Mouse (Mus musculus) limb, embryonic 11.5 days (tissue): ENCODE results near the gene St3gal4. TPM values are rescaled to one million over a fixed set of nuclear protein-coding genes. Genes with fewer than 3 reads are reported as not detected.
"Not testable (repeated sequence)": the region's sequence is repeated elsewhere in the genome, so short reads cannot be mapped to it uniquely, and the experiment has no call there.

Source experiments
- ATAC-seq: fragments of 200-750 bp; cut with Nextera tagmentation; 2 replicates; pipeline ENCODE4 v1.8.0; 2017; ENCODE audit warnings: low read depth; ENCODE audit not compliant: insufficient number of reproducible peaks, low FRiP score, low TSS enrichment
- DNase-seq: peaks from one replicate; pipeline ENCODE4 v3.0.0-alpha.2; 2015; ENCODE audit warnings: low spot score
- H3K27ac ChIP-seq: fragments of 300-500 bp; sonication (generic); replicated peaks from 2 replicates; pipeline ENCODE4 v1.5.1; 2014; ENCODE audit warnings: low read depth, mild to moderate bottlenecking, low read length
- H3K27me3 ChIP-seq: fragments of 300-500 bp; sonication (generic); 2 replicates; pipeline ENCODE4 v1.6.1; 2014; ENCODE audit warnings: mild to moderate bottlenecking, low read length, mixed read lengths; ENCODE audit not compliant: control insufficient read depth, insufficient read depth
- H3K36me3 ChIP-seq: fragments of 300-500 bp; sonication (generic); 2 replicates; pipeline ENCODE4 v1.6.1; 2014; ENCODE audit warnings: mild to moderate bottlenecking, low read length, moderate library complexity, mixed read lengths; ENCODE audit not compliant: control insufficient read depth, insufficient read depth
- H3K4me1 ChIP-seq: fragments of 300-500 bp; sonication (generic); 2 replicates; pipeline ENCODE4 v1.6.1; 2014; ENCODE audit warnings: low read length, mixed read lengths; ENCODE audit not compliant: control insufficient read depth, insufficient read depth
- H3K4me2 ChIP-seq: fragments of 300-500 bp; sonication (generic); 2 replicates; pipeline ENCODE4 v1.6.1; 2014; ENCODE audit warnings: low read depth, mild to moderate bottlenecking, moderate library complexity; ENCODE audit not compliant: severe bottlenecking
- H3K4me3 ChIP-seq: fragments of 300-500 bp; sonication (generic); 2 replicates; pipeline ENCODE4 v1.5.1; 2014; ENCODE audit warnings: low read depth, low read length
- H3K9ac ChIP-seq: fragments of 300-500 bp; sonication (generic); 2 replicates; pipeline ENCODE4 v1.6.1; 2014; ENCODE audit warnings: mild to moderate bottlenecking, low read length
- H3K9me3 ChIP-seq: fragments of 300-500 bp; sonication (generic); 2 replicates; pipeline ENCODE4 v1.6.1; 2016; ENCODE audit warnings: low read length; ENCODE audit not compliant: control insufficient read depth
- WGBS: fragments of 180-500 bp; shearing (Covaris S2); extraction: QIAGEN DNeasy Blood & Tissue Kit; methylation state at CpG from one replicate; pipeline ENCODE4 v1.1.7; 2014; 5-methylcytosine and 5-hydroxymethylcytosine counted together
- polyA plus RNA-seq: library from polyadenylated mRNA; unstranded; fragments of >200 nt; fragmentation: Nextera tagmentation; extraction: Ambion mirVana; gene quantifications from 2 replicates; pipeline ENCODE4 v1.2.1, GENCODE M21; 2014

St3gal4 gene
- polyA plus RNA-seq, 1 experiment from 2014 or later: 25.6 TPM

DNA sequence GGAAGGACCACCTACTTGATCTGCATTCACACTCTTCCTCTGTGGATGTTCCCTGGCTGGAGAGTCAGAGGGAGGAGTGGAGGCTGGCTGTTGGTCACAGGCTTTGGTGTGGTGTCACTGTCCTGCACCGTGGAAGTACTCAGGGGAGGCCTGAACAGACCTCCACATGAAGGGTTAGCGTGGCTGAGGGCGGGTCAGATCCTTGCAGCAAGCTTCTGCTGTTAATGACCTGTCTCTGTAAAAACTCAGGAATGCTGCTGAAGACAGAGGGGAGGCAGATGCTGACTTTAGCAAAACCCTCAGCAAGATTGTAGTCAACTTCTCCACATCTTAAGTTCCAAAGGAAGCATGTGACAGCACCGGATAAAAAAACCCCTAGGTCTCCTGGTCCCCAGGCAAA is 37.8 kb upstream of the St3gal4 start:
- DNase-seq: no peak
- ATAC-seq: no peak
- H3K9me3 ChIP-seq: no peaks in the 10 kb centered on the region
- H3K9ac ChIP-seq: no peak overlapping the region
- no peak overlapping the region for H3K27ac ChIP-seq
- H3K36me3 ChIP-seq: no peaks in the 10 kb centered on the region
- no peaks in the 10 kb centered on the region for H3K4me1 ChIP-seq
- WGBS: 55% methylated on average over 4 of the region's 4 CpGs
- no peaks in the 10 kb centered on the region for H3K27me3 ChIP-seq
- H3K4me3 ChIP-seq: no peak overlapping the region
- H3K4me2 ChIP-seq: no peak overlapping the region

DNA sequence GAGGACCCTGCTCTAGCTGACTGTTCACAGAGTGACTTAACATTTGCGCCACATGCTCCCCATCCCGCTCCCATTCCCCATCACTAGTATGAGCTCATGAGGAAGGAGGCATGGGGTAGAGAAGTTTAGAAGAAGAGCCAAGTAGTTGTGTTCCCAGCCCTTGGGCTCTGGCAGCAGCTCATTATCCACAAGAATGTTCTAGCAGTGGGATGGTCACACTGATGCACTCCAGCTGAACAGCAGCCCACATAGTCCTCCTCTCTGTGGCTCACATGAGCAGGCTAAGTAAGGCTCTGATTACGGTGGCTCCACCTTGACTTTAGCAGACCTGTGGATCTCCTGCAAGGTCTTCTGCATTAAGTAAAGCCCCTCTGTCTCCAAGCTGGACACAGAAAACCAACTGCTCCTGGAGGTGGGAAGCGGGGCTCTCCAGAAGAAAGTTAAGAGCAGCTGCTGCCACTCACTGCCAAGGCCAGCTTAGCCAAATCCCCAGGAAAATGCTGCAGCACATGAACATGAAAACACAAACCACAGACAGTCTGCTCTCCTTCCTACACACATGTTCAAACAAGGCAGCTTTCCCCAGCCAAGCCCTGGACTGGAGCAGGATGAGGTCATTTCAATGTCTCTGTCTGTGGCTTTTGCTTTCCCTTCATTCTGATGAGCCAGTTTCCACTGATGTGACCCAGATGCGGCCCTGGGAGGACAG is 37.1 kb upstream of the St3gal4 start:
- H3K27ac ChIP-seq: no peak overlapping the region

DNA sequence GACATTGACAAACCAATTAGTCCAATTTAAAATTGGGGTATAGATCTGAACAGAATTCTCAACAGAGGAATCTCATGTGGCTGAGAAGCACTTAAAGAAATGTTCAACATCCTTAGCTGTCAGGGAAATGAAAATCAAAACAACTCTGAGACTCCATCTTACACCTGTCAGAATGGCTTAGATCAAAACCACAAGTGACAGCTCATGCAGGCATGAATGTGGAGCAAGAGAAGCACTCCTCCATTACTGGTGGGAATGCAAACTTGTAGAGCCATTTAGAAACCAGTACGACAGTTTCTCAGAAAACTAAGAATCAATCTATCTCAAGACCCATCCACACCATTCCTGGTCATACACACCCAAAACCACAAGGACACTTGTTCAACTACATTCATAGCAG is 33.9 kb upstream of the St3gal4 start:
- DNase-seq: no peak
- Histone ChIP-seq H3K27me3 (no peaks in the 10 kb centered on the region), H3K4me2 (no peak overlapping the region), H3K36me3 (no peaks in the 10 kb centered on the region), H3K4me3 (no peak overlapping the region), H3K9me3 (no peaks in the 10 kb centered on the region), H3K4me1 (no peaks in the 10 kb centered on the region), H3K27ac (no peak overlapping the region), H3K9ac (no peak overlapping the region)
- no peak for ATAC-seq
- 100% methylated on average over 1 of the region's 1 CpGs for WGBS

More for the DNA sequence above, 37.1 kb upstream of the St3gal4 start:
- ATAC-seq (no peak), DNase-seq (no peak)
- Histone ChIP-seq H3K27me3 (no peaks in the 10 kb centered on the region), H3K4me1 (no peaks in the 10 kb centered on the region), H3K9me3 (no peaks in the 10 kb centered on the region), H3K4me3 (no peak overlapping the region), H3K4me2 (no peak overlapping the region), H3K36me3 (no peaks in the 10 kb centered on the region), H3K9ac (no peak overlapping the region)
- WGBS: 91% methylated on average over 5 of the region's 5 CpGs

DNA sequence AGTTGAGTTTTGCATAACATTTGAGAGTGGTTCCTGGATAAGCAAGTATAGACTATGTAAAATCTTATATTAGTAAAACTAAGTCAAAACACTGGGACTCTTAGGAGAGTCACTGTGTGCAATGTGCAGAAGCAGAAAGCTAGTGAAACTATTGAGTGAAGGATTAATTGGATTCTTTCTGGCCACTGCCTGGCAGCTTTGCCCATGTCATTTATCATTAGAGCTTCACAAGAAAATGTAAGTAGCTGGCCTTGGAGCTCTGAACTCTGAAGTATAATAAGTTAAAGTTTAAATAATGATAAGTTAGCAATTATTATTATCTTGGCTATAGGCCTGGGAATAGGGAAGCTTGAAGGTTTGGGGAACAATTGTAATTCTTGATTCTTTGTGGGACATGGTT is 29.8 kb upstream of the St3gal4 start:
- ATAC-seq, H3K4me1 ChIP-seq, H3K4me2 ChIP-seq, H3K4me3 ChIP-seq, H3K27me3 ChIP-seq, H3K9ac ChIP-seq, H3K27ac ChIP-seq, H3K36me3 ChIP-seq, DNase-seq, H3K9me3 ChIP-seq: not testable (repeated sequence)

DNA sequence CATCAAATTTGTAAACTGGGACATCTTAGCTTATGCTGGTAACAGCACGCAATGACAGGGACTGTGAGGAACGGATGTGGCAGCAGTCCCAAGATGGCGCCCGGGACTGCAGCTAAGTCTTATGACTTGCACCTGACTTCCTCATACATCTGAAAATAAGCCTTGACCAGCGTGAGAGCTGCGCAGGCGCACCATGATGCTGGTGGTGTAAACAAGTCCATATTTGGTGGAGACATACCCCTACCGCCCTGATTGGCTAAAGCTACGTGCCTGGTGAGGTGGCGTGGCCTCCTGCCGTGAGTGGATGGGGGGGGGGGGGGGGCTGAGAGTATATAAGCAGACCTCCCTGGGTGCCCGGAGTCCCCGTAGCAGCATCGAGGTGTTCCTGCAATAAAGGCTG is 28.2 kb upstream of the St3gal4 start:
- not testable (repeated sequence) for DNase-seq, H3K27ac ChIP-seq, H3K27me3 ChIP-seq, H3K9ac ChIP-seq, H3K9me3 ChIP-seq, H3K4me3 ChIP-seq, H3K36me3 ChIP-seq, H3K4me1 ChIP-seq, ATAC-seq, H3K4me2 ChIP-seq
- WGBS: 93% methylated on average over 14 of the region's 14 CpGs

DNA sequence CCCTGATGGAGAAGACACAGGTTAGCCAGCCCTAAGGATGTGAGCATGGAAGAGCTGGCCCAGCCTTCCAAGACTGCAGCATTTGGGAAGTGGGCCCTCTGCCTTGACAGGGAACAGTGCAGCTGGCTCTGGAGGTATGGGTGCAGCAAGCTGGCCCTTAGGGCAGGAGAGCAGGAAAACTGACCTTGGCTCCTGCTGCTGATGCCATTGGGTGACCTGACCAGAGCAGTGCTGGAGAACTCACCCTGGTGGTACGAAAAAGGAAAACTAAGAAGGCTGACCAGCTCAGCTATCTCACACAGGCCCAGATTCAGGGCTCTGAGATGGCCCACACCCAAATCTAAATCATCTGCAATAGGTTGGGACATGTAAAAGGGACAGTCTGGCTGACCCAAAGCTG is 26.8 kb upstream of the St3gal4 start:
- Histone ChIP-seq H3K36me3 (no peaks in the 10 kb centered on the region), H3K9ac (no peak overlapping the region), H3K4me2 (no peak overlapping the region), H3K4me1 (no peaks in the 10 kb centered on the region), H3K27me3 (no peaks in the 10 kb centered on the region), H3K27ac (no peak overlapping the region), H3K4me3 (no peak overlapping the region), H3K9me3 (no peaks in the 10 kb centered on the region)
- DNase-seq (no peak), ATAC-seq (no peak)
- WGBS: 79% methylated on average over 1 of the region's 1 CpGs

DNA sequence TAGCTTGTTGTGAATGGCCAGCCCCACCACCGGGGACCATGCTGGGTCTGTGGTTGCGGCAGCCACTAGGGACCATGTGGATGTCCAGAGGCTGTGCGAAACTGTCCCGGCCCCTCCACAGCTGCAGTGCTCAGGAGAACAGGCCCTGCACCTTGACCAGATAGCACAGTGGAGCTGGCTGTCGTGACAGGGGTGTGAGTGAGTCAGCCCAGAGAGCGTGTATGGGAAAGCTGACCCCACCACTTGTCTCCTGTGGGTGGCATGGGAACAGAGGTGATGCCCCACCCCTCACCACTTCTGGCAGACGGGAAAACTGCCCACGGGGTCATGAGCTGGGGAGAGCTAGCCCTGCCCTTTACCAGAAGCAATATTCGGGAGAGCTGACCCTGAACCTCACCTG is 26.1 kb upstream of the St3gal4 start:
- no peak for ATAC-seq
- H3K9ac ChIP-seq: no peak overlapping the region
- WGBS: 86% methylated on average over 9 of the region's 9 CpGs

DNA sequence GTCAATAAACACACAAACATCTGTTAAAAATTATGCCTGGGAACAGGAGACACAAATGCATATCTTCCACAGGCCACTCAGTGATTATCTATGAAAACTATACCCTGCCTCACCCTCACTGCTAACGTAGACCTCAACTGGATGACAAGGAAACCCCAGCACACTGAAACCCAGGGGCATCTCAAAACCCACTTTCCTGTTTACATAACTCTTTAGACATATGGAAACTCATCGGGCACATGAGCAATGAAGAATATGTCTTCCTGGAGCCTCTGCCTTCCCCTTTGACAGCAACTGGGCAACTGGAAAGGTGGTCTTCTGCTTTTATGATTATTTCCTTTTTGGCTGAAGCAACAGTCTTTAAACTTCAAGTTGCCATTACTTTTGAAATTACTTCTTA is 23.2 kb upstream of the St3gal4 start:
- WGBS: 82% methylated on average over 2 of the region's 2 CpGs

More for the DNA sequence above, 26.1 kb upstream of the St3gal4 start:
- Histone ChIP-seq H3K9me3 (no peaks in the 10 kb centered on the region), H3K27ac (no peak overlapping the region), H3K4me2 (no peak overlapping the region), H3K36me3 (no peaks in the 10 kb centered on the region), H3K4me3 (no peak overlapping the region), H3K27me3 (no peaks in the 10 kb centered on the region), H3K4me1 (no peaks in the 10 kb centered on the region)
- no peak for DNase-seq

DNA sequence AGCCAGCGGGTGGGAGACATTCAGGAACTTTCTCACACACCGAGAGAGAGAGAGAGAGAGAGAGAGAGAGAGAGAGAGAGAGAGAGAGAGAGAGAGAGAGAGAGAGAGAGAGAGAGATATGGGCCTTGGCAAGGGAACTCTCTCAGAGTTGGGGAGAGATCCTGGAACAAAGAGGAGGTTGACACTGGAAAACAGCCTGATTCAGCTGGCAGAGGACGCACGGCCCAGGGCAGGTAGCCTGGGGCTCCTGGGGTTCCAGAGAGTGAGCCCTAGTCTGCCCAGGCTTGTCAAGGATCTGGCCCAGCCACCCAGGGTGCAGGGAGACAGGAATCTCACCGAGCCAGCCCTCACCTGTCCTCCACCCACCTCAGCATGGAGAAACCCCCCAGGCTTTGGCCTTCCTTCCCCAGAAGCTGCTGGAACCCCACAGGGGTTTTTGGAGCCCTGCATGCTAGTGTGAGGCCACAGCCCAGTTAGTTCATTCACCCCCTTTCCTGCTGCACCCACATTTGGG is 20.2 kb upstream of the St3gal4 start:
- no peak overlapping the region for H3K9ac ChIP-seq
- no peaks in the 10 kb centered on the region; the same call in 1 of the 2 replicates for H3K36me3 ChIP-seq
- H3K27ac ChIP-seq: no peak overlapping the region
- no peak for DNase-seq
- no peaks in the 10 kb centered on the region for H3K9me3 ChIP-seq
- H3K4me3 ChIP-seq: no peak overlapping the region
- no peaks in the 10 kb centered on the region for H3K27me3 ChIP-seq
- H3K4me2 ChIP-seq: no peak overlapping the region
- H3K4me1 ChIP-seq: no peaks in the 10 kb centered on the region
- ATAC-seq: no peak
- 77% methylated on average over 5 of the region's 5 CpGs for WGBS

More for the DNA sequence above, 23.2 kb upstream of the St3gal4 start:
- no peaks in the 10 kb centered on the region for H3K9me3 ChIP-seq
- H3K9ac ChIP-seq: no peak overlapping the region
- no peaks in the 10 kb centered on the region for H3K27me3 ChIP-seq
- H3K4me3 ChIP-seq: no peak overlapping the region
- DNase-seq: no peak
- H3K4me2 ChIP-seq: no peak overlapping the region
- ATAC-seq: no peak
- H3K36me3 ChIP-seq: no peaks in the 10 kb centered on the region
- H3K4me1 ChIP-seq: no peaks in the 10 kb centered on the region
- no peak overlapping the region for H3K27ac ChIP-seq
